Mouse (Mus musculus) liver, embryonic 14.5 days (tissue): ENCODE data around the gene Zfp553. TPM values are rescaled to one million over a fixed set of nuclear protein-coding genes. Genes with fewer than 3 reads are reported as not detected.

Experiments used
- ATAC-seq: fragments of 200-750 bp; cut with Nextera tagmentation; 2 replicates; pipeline ENCODE4 v1.8.0; 2017; ENCODE audit warnings: moderate number of reproducible peaks, mild to moderate bottlenecking, moderate library complexity; ENCODE audit not compliant: insufficient read depth
- DNase-seq, 3 experiments: peaks; one replicate each; pipeline ENCODE4 v3.0.0-alpha.2; 2012 to 2013; ENCODE audit warnings: low read depth in 3 of 3, low spot score in 3 of 3
- H3K27ac ChIP-seq: fragments of 300-500 bp; sonication (generic); 2 replicates; pipeline ENCODE4 v1.5.1; 2014; ENCODE audit warnings: moderate library complexity, mild to moderate bottlenecking, control low read depth, inconsistent platforms
- H3K27me3 ChIP-seq: fragments of 300-500 bp; sonication (generic); 2 replicates; pipeline ENCODE4 v1.6.1; 2014; ENCODE audit warnings: mild to moderate bottlenecking, low read length, moderate library complexity; ENCODE audit not compliant: control insufficient read depth, insufficient read depth
- H3K36me3 ChIP-seq: fragments of 300-500 bp; sonication (generic); replicated peaks from 2 replicates; pipeline ENCODE4 v1.6.1; 2014; ENCODE audit warnings: low read depth; ENCODE audit not compliant: control insufficient read depth, insufficient read depth
- H3K4me1 ChIP-seq, 2 experiments: fragments of 200-500 bp in 1 of 2; fragments of 300-500 bp in 1 of 2; sonication (generic) in 1 of 2; replicated peaks; 2 replicates each; pipeline ENCODE4 v1.6.1; 2012 to 2014; ENCODE audit warnings: antibody characterized with exemption in 1 of 2, inconsistent platforms in 1 of 2, low read length in 1 of 2; ENCODE audit not compliant: control insufficient read depth in 2 of 2, insufficient read depth in 2 of 2
- H3K4me2 ChIP-seq: fragments of 300-500 bp; sonication (generic); 2 replicates; pipeline ENCODE4 v1.6.1; 2014; ENCODE audit warnings: low read depth, mild to moderate bottlenecking, control low read depth, moderate library complexity
- H3K4me3 ChIP-seq, 2 experiments: fragments of 200-500 bp in 1 of 2; fragments of 300-500 bp in 1 of 2; sonication (generic) in 1 of 2; 2 replicates each; pipeline ENCODE4 v1.5.1; 2012 to 2014; ENCODE audit warnings: low read depth in 2 of 2, low read length in 2 of 2, mild to moderate bottlenecking in 2 of 2, control low read depth in 1 of 2, inconsistent platforms in 1 of 2, moderate library complexity in 1 of 2; ENCODE audit not compliant: insufficient read depth in 1 of 2
- H3K9ac ChIP-seq: fragments of 300-500 bp; sonication (generic); replicated peaks from 2 replicates; pipeline ENCODE4 v1.6.1; 2014; ENCODE audit warnings: mild to moderate bottlenecking, control low read depth, moderate library complexity
- H3K9me3 ChIP-seq: fragments of 300-500 bp; sonication (generic); 2 replicates; pipeline ENCODE4 v1.6.1; 2016; ENCODE audit warnings: low read length, mixed read lengths; ENCODE audit not compliant: control insufficient read depth
- CTCF ChIP-seq: IDR thresholded peaks from 2 replicates; pipeline ENCODE4 v1.5.1; 2016; ENCODE audit warnings: antibody characterized with exemption, low read depth, control low read depth
- EP300 ChIP-seq: IDR thresholded peaks from 2 replicates; pipeline ENCODE4 v1.6.1; 2016; ENCODE audit warnings: antibody characterized with exemption, low read depth
- WGBS: fragments of 180-500 bp; shearing (Covaris S2); extraction: QIAGEN DNeasy Blood & Tissue Kit; methylation state at CpG from one replicate; pipeline ENCODE4 v1.1.7; 2014; ENCODE audit not compliant: insufficient replicate concordance; 5-methylcytosine and 5-hydroxymethylcytosine counted together
- polyA plus RNA-seq, 2 experiments: library from polyadenylated mRNA; depleted of rRNA in 1 of 2; stranded (reverse) in 1 of 2; unstranded in 1 of 2; fragments of >200 nt; fragmentation: Nextera tagmentation in 1 of 2; extraction: Ambion mirVana in 1 of 2; gene quantifications; 2 replicates each; pipeline versions ENCODE4 v1.2.1 to v1.2.3; 2012 to 2014

Zfp553 gene
- polyA plus RNA-seq, 2 experiments: 2.4 to 3.4 TPM

GRCm38 (mm10) chr7:127252414-127252813, 19.6 kb downstream of the Zfp553 start:
- 59% methylated on average over 2 of the region's 2 CpGs for WGBS
- Histone ChIP-seq H3K9me3 (no peaks in the 10 kb centered on the region), H3K4me2 (no peak overlapping the region), H3K4me3 (no peak overlapping the region), H3K4me1 (peaks cover 12 to 24% of the 10 kb centered on the region in 2 experiments), H3K27ac (peak overlapping the region; percentile 21), H3K36me3 (no peaks in the 10 kb centered on the region), H3K27me3 (no peaks in the 10 kb centered on the region), H3K9ac (no peak overlapping the region)
- TF ChIP-seq EP300: no peak
- TF ChIP-seq CTCF: peak; percentile 77
- ATAC-seq (no peak), DNase-seq (no peak)

- Histone ChIP-seq H3K9me3 (no peaks in the 10 kb centered on the region), H3K27me3 (no peaks in the 10 kb centered on the region), H3K4me2 (peak overlapping the region; percentile 92), H3K27ac (no peak overlapping the region), H3K4me3 (peak overlapping the region; percentile 62 to 64), H3K9ac (peak overlapping the region; percentile 64), H3K36me3 (no peaks in the 10 kb centered on the region), H3K4me1 (peaks cover 12 to 24% of the 10 kb centered on the region in 2 experiments)
- ATAC-seq (no peak), DNase-seq (no peak)
- 62% methylated on average over 6 of the region's 6 CpGs for WGBS
- TF ChIP-seq CTCF: no peak
- no peak for TF ChIP-seq EP300
Measured at GRCm38 (mm10) chr7:127253341-127253740, 20.5 kb downstream of the Zfp553 start.

GRCm38 (mm10) chr7:127253821-127254769, 21.2 kb downstream of the Zfp553 start:
- DNase-seq (peak; percentile 93 to 95 (median 93)), ATAC-seq (peak; percentile 91)
- Histone ChIP-seq H3K4me3 (peak overlapping the region; percentile 62 to 64), H3K4me2 (peak overlapping the region; percentile 92), H3K27me3 (no peaks in the 10 kb centered on the region), H3K9me3 (no peaks in the 10 kb centered on the region), H3K9ac (peak overlapping the region; percentile 78), H3K4me1 (peaks cover 12 to 24% of the 10 kb centered on the region in 2 experiments), H3K27ac (peak overlapping the region; percentile 89), H3K36me3 (no peaks in the 10 kb centered on the region)
- WGBS: under 1% methylated on average over 136 of the region's 136 CpGs
- TF ChIP-seq CTCF: no peak
- no peak for TF ChIP-seq EP300

GRCm38 (mm10) chr7:127255008-127255407, 22.1 kb downstream of the Zfp553 start:
- DNase-seq: no peak
- Histone ChIP-seq H3K4me1 (peaks cover 14 to 27% of the 10 kb centered on the region in 2 experiments), H3K27ac (peak overlapping the region; percentile 89), H3K4me3 (peak overlapping the region in 1 of 2 experiments; percentile 64; a peak in 2 of 4 replicates), H3K36me3 (no peaks in the 10 kb centered on the region), H3K27me3 (no peaks in the 10 kb centered on the region), H3K9ac (peak overlapping the region; percentile 78), H3K9me3 (no peaks in the 10 kb centered on the region), H3K4me2 (peak overlapping the region; percentile 92)
- ATAC-seq: no peak
- TF ChIP-seq CTCF (no peak), EP300 (no peak)
- 13% methylated on average over 4 of the region's 4 CpGs for WGBS

- H3K9me3 ChIP-seq: no peaks in the 10 kb centered on the region
Measured at GRCm38 (mm10) chr7:127255965-127256364, 23.1 kb downstream of the Zfp553 start.

More at GRCm38 (mm10) chr7:127255965-127256364, 23.1 kb downstream of the Zfp553 start:
- no peak overlapping the region for H3K4me3 ChIP-seq
- no peak overlapping the region for H3K9ac ChIP-seq
- H3K27me3 ChIP-seq: no peaks in the 10 kb centered on the region
- 33% methylated on average over 2 of the region's 2 CpGs for WGBS
- H3K4me1 ChIP-seq: peaks cover 16 to 28% of the 10 kb centered on the region in 2 experiments
- DNase-seq: no peak
- no peaks in the 10 kb centered on the region for H3K36me3 ChIP-seq
- H3K4me2 ChIP-seq: no peak overlapping the region
- no peak overlapping the region for H3K27ac ChIP-seq
- TF ChIP-seq EP300 (no peak), CTCF (no peak)
- ATAC-seq: no peak
